ENCODE assay signal across 8 mouse cellular contexts in the genomic region with DNA sequence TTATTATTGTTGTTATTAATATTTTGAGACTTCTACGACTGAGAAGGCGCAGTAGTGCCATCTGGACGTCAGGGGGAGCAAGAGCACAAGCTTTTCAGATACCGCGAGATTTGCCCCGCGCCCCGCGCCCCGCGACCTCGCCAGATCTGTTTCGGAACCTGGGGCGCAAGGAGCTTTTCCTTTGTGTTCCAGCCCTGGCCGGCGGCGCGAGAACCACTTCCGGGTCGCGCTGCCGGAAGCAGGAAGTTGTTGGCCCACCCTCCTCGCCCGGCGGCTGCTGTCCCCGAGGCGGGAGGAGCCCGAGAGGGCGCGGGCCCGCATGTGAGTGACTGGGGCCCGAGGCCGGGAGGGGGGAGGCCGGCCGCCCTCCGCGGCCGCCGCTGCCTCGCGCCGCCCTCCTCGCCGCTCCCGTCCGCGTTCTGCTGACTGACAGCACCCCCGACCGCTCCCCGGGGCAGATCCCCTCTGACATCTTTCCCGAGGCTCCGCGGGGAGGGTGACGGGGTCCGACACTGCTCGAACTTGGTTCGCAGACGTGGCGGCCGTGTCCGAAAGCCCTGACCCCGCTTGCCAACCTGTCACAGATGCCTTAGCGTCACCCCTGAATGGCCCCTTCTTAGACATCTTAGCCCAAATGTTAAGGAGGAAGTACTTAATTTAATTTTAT. TPM values are rescaled to one million over a fixed set of nuclear protein-coding genes. Genes with fewer than 3 reads are reported as not detected.
DNase-seq lines count a peak whose midpoint lies in the region; ATAC-seq lines count a peak whose summit lies in the region.

A gene (plus strand): TSS at position 107 of the 667 bp plus-strand sequence.

- ATAC-seq in common myeloid progenitor, adult 5-6 weeks (replicated peaks; ENCODE audit: low read depth, poor library complexity, severe bottlenecking): peak; percentile 84

- peaks cover 60% of the 10 kb centered on the region for H3K4me1 ChIP-seq in megakaryocyte, embryonic 14.5 days

- DNase-seq in ZHBTc4 (ENCODE audit: low read depth, low spot score): peak; percentile 99
- peak; percentile 94 to 97 for DNase-seq in gastrocnemius, adult 8-10 months (ENCODE audit: low spot score in 2 of 2)
- DNase-seq in hindlimb bud, embryonic 11.5 days (ENCODE audit: extremely low spot score, low read depth, low spot score): peak; percentile 73
- peak; percentile 90 to 94 for DNase-seq in left cerebral cortex, adult 8-10 months (ENCODE audit: low spot score in 2 of 2)
- peak; percentile 97 to 98 for DNase-seq in right cerebral cortex, postnatal 10 days (ENCODE audit: low spot score in 2 of 2)
- peak; percentile 93 for DNase-seq in urinary bladder, postnatal 25 days (ENCODE audit: low spot score)

- peak within 1 kb of the TSS; percentile 95 for H3K4me3 ChIP-seq in megakaryocyte, embryonic 14.5 days (replicated peaks)

- no peaks in the 10 kb centered on the region for H3K27me3 ChIP-seq in megakaryocyte, embryonic 14.5 days (replicated peaks)

- H3K36me3 ChIP-seq in megakaryocyte, embryonic 14.5 days (replicated peaks; ENCODE audit: low read length): peaks cover 3% of the 10 kb centered on the region

- H3K9me3 ChIP-seq in megakaryocyte, embryonic 14.5 days: no peaks in the 10 kb centered on the region

RNA-seq across cellular contexts. Expression of the gene that starts here (rescaled TPM):
- total RNA-seq in common myeloid progenitor, adult 5-6 weeks (2017): 51.3 and 77.8 TPM in 2 replicates
- 100 to 1,000 TPM; 107 to 140 (median 126) TPM for total RNA-seq in gastrocnemius, adult 8-10 months (2022)
- total RNA-seq in left cerebral cortex, adult 8-10 months (2022): 100 to 1,000 TPM in 3 of 4 experiments, 10 to 100 TPM in 1; 98.1 to 131 (median 114) TPM
- polyA plus RNA-seq in megakaryocyte, embryonic 14.5 days (2012; ENCODE audit: insufficient read depth, low replicate concordance): 20.3 and 30.8 TPM in 2 replicates

Comparison
In these comparisons a context has a peak if more than half of its experiments do, and no peak if none do; other contexts are left out.
1. Peak in every context shown above with its lines: DNase-seq, ATAC-seq and H3K4me3 ChIP-seq.